Mouse (Mus musculus) ovary, adult 10 weeks (tissue): ENCODE data around the gene Cyp2j8. TPM values are rescaled to one million over a fixed set of nuclear protein-coding genes. Genes with fewer than 3 reads are reported as not detected.

Experiments used
- polyA plus RNA-seq: library from polyadenylated mRNA; stranded (reverse); fragments of 350-450 nt; fragmentation: Illumina TruSeq; extraction: RNeasy Lipid Tissue Mini Kit (QIAGEN cat#74804); gene quantifications from one replicate; pipeline ENCODE4 v1.2.3, GENCODE M21; 2014

Gene Cyp2j8
- polyA plus RNA-seq = not detected

DNA sequence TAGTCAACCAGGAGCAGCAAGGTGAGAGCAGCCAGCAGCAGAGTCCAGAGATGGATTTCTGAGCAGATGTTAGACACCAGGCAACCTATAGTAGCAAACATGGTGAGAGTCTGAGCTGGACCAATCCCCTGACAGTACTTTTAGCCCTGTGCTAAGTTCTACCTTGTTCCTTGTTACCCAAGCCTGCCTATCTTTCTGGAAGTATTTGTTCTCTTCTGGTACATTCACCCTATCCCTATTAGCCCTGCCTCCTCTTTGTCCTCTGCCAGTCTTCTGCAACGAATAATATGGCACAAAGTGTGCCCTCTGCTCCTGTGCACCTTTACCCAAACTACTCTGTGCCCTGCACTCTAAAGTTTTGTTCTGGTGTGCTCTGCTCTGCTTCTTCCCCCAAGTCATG, at the start of gene Cyp2j8:
Gene Cyp2j8, minus strand, starts transcription at position 101 of the 400 bp plus-strand sequence.

GRCm38 (mm10) chr4:96553133-96553819, 46.1 kb upstream of the Cyp2j8 start, which contains the start of gene Cyp2j6:
TSS of gene Cyp2j6 (minus strand) at chr4:96553661.

Other genes with a start within 250 kb of the Cyp2j8 start
- not detected for gene Cyp2j11, start 158.7 kb downstream of the Cyp2j8 start, polyA plus RNA-seq
- gene Cyp2j6, start 46.3 kb upstream of the Cyp2j8 start, polyA plus RNA-seq = 30.5 TPM
- 18.4 TPM for gene Cyp2j9, start 84.2 kb upstream of the Cyp2j8 start, polyA plus RNA-seq
- gene Cyp2j5, start 156.8 kb upstream of the Cyp2j8 start, polyA plus RNA-seq = not detected